Mouse (Mus musculus): Measurements from ENCODE around the gene Gm27027.

The Gm27027 gene

GRCm38 (mm10) chr2:93928866-93929265, 67.3 kb downstream of the Gm27027 start:
- no peak for DNase-seq (ENCODE audit: low read depth, low spot score)

DNA sequence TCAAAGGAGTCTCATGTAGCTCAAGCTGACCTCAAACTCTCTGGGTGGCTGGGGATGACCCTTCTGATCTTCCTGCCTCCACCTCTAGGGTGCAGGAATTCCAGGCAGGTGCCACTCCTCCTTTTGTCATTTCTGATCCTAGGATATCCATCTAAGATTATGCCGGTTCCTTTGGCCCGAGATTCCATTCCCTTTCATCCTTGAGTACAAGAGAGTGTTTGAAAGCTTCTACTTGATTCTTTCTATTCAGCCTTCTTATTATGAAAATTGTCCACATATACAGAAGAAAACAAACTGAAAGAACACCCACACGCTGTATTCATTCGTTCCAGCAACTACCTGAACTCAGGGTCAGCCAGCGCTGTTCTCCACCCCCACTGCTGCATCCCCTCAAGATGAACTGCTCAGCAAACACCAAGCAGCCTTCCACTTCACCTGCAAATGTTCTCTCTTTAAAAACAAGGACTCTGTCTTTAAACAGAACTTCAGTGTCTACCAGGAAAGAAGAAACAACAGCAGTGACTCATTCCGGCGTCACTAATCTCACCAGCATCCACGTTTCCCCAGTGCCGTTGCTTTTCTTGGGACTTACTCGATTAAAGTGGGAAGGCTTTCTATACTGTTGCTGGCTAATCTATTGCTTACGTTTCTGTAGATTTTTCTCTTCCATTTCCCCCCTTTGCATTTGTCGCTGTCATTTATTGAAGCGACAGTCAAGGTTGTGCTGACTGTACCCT, 68.3 kb downstream of the Gm27027 start:
- DNase-seq (ENCODE audit: low read depth, low spot score): no peak

GRCm38 (mm10) chr2:93926141-93926540, 70.0 kb downstream of the Gm27027 start:
- no peak for DNase-seq (ENCODE audit: low read depth, low spot score)

GRCm38 (mm10) chr2:93919093-93919492, 77.1 kb downstream of the Gm27027 start:
- no peak for DNase-seq (ENCODE audit: low read depth, low spot score)

DNA sequence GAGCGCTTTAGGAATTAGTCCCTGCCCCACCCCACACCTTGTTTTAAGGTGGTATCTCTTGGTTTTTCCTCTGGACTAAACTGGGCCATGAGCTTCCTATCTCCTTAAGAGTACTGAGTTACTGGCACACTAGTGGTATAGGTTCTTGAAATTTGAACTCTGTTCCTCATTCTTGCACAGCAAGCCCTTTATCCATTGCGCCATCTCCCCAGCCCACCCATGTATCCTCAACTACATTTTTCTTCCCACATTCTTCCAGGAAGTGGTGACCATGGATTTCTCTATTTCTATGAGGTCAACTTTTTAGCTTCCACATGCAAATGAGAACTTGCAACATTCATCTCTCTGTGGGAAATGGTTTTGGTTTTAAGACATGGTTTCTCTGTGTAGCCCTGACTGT, 82.6 kb downstream of the Gm27027 start:
- DNase-seq (ENCODE audit: low read depth, low spot score): no peak

DNA sequence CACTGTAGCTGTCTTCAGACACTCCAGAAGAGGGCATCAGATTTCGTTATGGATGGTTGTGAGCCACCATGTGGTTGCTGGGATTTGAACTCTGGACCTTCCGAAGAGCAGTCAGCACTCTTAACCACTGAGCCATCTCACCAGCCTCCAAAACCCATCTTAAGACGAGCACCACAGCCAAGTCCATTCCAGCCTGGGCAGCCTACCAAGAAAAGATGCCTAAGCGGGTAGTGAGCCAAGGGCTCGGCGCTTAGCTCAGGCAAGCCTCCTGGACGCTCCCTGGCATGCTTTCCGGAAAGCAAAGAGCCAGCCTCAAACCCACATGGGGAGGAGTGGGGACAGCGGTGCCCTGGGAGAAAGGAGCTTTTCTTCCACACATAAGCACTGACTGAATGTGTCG, 84.2 kb downstream of the Gm27027 start:
- DNase-seq (ENCODE audit: low read depth, low spot score): no peak

- no peak for DNase-seq (ENCODE audit: low read depth, low spot score)
These were observed 86.4 kb downstream of the Gm27027 start for GRCm38 (mm10) chr2:93909716-93910115.

- DNase-seq (ENCODE audit: low read depth, low spot score): no peak
These were observed 88.4 kb downstream of the Gm27027 start for GRCm38 (mm10) chr2:93907519-93908294.

Data from retina, adult 2 months (tissue).